Mouse (Mus musculus) midbrain, embryonic 16.5 days (tissue): ENCODE data around the gene 3110082I17Rik. TPM values are rescaled to one million over a fixed set of nuclear protein-coding genes. Genes with fewer than 3 reads are reported as not detected.

Experiments
- ATAC-seq: fragments of 200-750 bp; cut with Nextera tagmentation; 2 replicates; pipeline ENCODE4 v1.8.0; 2017; ENCODE audit warnings: moderate TSS enrichment
- H3K27ac ChIP-seq: fragments of 300-500 bp; sonication (generic); 2 replicates; pipeline ENCODE4 v1.5.1; 2014; ENCODE audit warnings: mild to moderate bottlenecking, low read length, mixed read lengths
- H3K27me3 ChIP-seq: fragments of 300-500 bp; sonication (generic); 2 replicates; pipeline ENCODE4 v1.6.1; 2014; ENCODE audit warnings: low read depth, low read length, mixed read lengths; ENCODE audit not compliant: control insufficient read depth, insufficient read depth
- H3K36me3 ChIP-seq: fragments of 300-500 bp; sonication (generic); 2 replicates; pipeline ENCODE4 v1.6.1; 2014; ENCODE audit warnings: mild to moderate bottlenecking, low read length, moderate library complexity, mixed read lengths; ENCODE audit not compliant: control insufficient read depth, insufficient read depth
- H3K4me1 ChIP-seq: fragments of 300-500 bp; sonication (generic); 2 replicates; pipeline ENCODE4 v1.6.1; 2014; ENCODE audit warnings: mild to moderate bottlenecking, low read length, mixed read lengths; ENCODE audit not compliant: control insufficient read depth, insufficient read depth
- H3K4me2 ChIP-seq: fragments of 300-500 bp; sonication (generic); 2 replicates; pipeline ENCODE4 v1.6.1; 2014; ENCODE audit warnings: mild to moderate bottlenecking, low read length, mixed read lengths
- H3K4me3 ChIP-seq: fragments of 300-500 bp; sonication (generic); 2 replicates; pipeline ENCODE4 v1.5.1; 2014; ENCODE audit warnings: low read depth, mild to moderate bottlenecking, low read length, moderate library complexity, mixed read lengths
- H3K9ac ChIP-seq: fragments of 300-500 bp; sonication (generic); 2 replicates; pipeline ENCODE4 v1.6.1; 2014; ENCODE audit warnings: low read depth, low read length, mixed read lengths
- H3K9me3 ChIP-seq: fragments of 300-500 bp; sonication (generic); replicated peaks from 2 replicates; pipeline ENCODE4 v1.6.1; 2014; ENCODE audit warnings: mild to moderate bottlenecking, low read length, mixed read lengths; ENCODE audit not compliant: control insufficient read depth, poor library complexity, severe bottlenecking
- WGBS: fragments of 180-500 bp; shearing (Covaris S2); extraction: QIAGEN DNeasy Blood & Tissue Kit; methylation state at CpG from one replicate; pipeline ENCODE4 v1.1.7; 2014; 5-methylcytosine and 5-hydroxymethylcytosine counted together
- polyA plus RNA-seq: library from polyadenylated mRNA; unstranded; fragments of >200 nt; fragmentation: Nextera tagmentation; extraction: Ambion mirVana; gene quantifications from 2 replicates; pipeline ENCODE4 v1.2.1, GENCODE M21; 2015

The 3110082I17Rik gene
- polyA plus RNA-seq, 1 experiment from 2014 or later, result 17.7 TPM

DNA sequence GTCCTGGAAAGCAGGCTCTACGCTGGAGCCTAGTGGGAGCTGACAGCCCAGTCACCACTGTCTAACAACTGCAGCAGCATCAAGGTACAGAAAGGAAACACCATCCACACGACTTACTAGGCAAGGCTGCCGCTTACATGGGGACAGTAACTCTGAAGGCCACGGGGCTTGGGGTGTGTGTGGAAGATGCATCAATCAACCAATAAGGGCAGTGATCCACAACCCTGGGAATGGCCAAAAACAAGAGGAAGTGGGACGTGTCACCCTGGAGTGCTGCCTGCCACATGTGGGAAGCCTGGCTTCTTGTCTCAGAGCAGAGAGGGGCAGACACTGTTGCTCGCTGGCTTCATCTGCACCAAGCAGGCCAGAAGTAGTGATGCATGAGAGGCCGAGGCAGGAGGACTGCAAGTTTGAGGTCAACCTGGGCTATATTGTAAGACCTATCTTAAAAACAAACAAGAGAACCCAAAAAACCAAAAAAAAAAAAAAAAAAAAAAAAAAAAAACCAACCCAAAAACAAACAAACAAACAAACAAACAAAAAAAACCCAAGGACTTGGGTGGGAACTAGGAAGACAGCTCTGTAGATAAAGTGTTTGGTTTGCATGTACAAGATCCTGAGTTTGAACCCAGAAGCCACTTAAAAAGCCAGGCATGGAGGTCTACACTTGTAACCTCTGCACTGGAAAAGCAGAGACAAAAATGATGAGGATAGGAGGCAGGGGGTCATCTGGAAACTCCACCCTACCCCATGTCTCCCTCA lies 27.4 kb downstream of the 3110082I17Rik start:
- Histone ChIP-seq H3K4me3 (no peak overlapping the region), H3K4me1 (peaks cover 44% of the 10 kb centered on the region), H3K9ac (no peak overlapping the region), H3K36me3 (no peaks in the 10 kb centered on the region), H3K27me3 (no peaks in the 10 kb centered on the region), H3K9me3 (no peaks in the 10 kb centered on the region), H3K4me2 (no peak overlapping the region), H3K27ac (peak overlapping the region; percentile 2; the same call in 1 of the 2 replicates)
- no peak for ATAC-seq
- 51% methylated on average over 7 of the region's 7 CpGs for WGBS

DNA sequence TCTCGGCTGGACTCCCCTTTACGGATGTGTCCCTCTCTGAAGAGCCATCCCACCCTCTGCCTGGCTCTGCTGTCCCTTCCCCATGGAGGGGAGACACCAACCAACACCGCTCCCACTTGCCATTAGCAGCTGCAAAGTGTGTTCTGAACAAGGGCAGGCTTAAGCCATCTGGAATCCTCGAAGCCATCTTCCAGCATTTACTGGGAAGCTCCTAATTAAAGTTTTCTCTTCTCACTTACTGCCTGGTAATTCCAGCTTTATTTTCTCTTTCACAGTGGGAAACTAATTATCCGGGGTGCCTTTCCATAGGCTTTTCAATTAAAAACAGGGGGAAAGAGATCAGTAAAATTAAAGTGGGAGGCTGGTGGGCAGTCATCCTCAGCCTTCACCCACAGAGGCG lies 28.0 kb downstream of the 3110082I17Rik start:
- no peak overlapping the region for H3K4me3 ChIP-seq
- H3K9me3 ChIP-seq, result no peaks in the 10 kb centered on the region
- ATAC-seq, result no peak
- H3K27ac ChIP-seq, result peak overlapping the region; percentile 2
- H3K4me1 ChIP-seq, result peaks cover 44% of the 10 kb centered on the region
- no peaks in the 10 kb centered on the region for H3K27me3 ChIP-seq
- H3K36me3 ChIP-seq, result no peaks in the 10 kb centered on the region
- WGBS, result 31% methylated on average over 6 of the region's 6 CpGs
- no peak overlapping the region for H3K4me2 ChIP-seq
- H3K9ac ChIP-seq, result 0 out of 2 replicates have a peak overlapping the region, but pooled peaks have one; percentile 25

DNA sequence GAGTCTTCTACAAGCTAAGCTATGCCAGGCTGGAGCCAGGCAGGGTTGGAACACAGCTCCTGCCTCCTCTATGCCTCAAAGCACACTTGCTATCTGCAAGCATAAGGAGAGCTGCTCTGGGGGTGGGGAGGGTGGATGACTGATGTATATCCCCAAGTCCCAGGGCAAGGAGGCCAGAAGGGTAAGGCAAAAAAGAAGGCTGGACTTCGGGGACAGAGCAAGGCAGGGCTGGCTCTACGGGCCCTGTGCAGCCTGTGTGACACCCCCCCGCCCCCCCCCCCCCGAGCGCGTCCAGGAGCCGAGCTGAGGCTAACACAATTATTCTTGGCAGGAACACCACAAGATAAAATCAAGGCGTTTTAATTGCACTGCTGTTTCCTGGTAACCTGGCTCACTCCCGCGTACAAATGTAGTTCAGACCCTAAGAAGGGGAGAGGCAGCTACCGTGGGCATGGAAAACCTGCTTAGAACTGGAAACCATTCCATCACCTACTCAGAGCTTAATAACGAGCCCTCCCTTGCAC lies 30.4 kb downstream of the 3110082I17Rik start:
- H3K4me1 ChIP-seq, result peaks cover 31% of the 10 kb centered on the region

DNA sequence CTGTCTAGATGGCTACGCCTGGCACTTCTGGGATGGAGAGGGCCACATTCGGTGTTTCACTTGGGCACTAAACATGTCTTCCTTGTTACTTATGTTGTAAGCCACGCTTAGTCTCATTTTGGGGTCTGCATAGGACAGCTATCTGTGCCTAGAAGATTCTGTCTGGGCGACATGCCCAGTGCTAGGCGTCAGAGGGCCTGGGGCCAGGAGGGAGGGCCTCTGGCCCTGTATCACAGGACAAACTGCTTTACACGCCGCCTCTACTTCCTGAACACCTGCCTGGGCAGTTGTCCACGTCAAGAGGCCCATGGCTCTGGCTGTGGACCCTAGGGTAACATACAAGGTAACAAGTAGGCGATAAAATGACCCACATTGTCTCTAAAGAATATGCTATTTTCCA lies 32.3 kb downstream of the 3110082I17Rik start:
- 87% methylated on average over 9 of the region's 9 CpGs for WGBS
- Histone ChIP-seq H3K36me3 (no peaks in the 10 kb centered on the region), H3K4me2 (no peak overlapping the region), H3K27me3 (no peaks in the 10 kb centered on the region), H3K9ac (no peak overlapping the region), H3K9me3 (no peaks in the 10 kb centered on the region), H3K4me3 (no peak overlapping the region), H3K27ac (no peak overlapping the region), H3K4me1 (peaks cover 25% of the 10 kb centered on the region)
- ATAC-seq, result no peak

More for the DNA sequence above, 30.4 kb downstream of the 3110082I17Rik start:
- H3K4me3 ChIP-seq, result no peak overlapping the region
- H3K4me2 ChIP-seq, result no peak overlapping the region
- ATAC-seq, result no peak
- 38% methylated on average over 12 of the region's 12 CpGs for WGBS
- no peaks in the 10 kb centered on the region for H3K36me3 ChIP-seq
- no peaks in the 10 kb centered on the region for H3K9me3 ChIP-seq
- H3K9ac ChIP-seq, result 0 out of 2 replicates have a peak overlapping the region, but pooled peaks have one; percentile 14
- H3K27me3 ChIP-seq, result no peaks in the 10 kb centered on the region
- H3K27ac ChIP-seq, result peak overlapping the region; percentile 50

DNA sequence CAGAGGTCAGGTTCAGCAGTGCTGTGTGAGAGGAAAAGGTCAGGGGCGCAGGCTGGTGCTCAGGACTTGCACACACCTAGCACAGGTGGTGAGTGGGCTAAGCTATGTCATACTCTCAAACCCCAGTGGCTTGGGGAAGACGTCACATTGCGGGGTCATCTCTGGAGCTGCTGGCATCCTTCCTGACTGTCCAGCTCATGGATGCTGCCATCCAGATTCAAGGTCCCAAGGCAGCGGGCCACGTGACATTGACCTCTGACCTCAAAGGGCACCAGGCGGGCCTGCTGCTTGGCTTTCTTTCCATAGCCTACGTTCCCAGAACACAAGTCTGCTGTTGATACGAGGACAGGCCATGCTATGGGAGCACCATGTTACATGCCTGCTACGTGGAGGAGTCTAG lies 33.3 kb downstream of the 3110082I17Rik start:
- H3K27ac ChIP-seq, result no peak overlapping the region
- H3K9me3 ChIP-seq, result no peaks in the 10 kb centered on the region
- ATAC-seq, result no peak
- peaks cover 24% of the 10 kb centered on the region for H3K4me1 ChIP-seq
- no peaks in the 10 kb centered on the region for H3K36me3 ChIP-seq
- WGBS, result 86% methylated on average over 9 of the region's 9 CpGs
- no peak overlapping the region for H3K4me2 ChIP-seq
- H3K4me3 ChIP-seq, result no peak overlapping the region
- H3K9ac ChIP-seq, result no peak overlapping the region
- no peaks in the 10 kb centered on the region for H3K27me3 ChIP-seq

DNA sequence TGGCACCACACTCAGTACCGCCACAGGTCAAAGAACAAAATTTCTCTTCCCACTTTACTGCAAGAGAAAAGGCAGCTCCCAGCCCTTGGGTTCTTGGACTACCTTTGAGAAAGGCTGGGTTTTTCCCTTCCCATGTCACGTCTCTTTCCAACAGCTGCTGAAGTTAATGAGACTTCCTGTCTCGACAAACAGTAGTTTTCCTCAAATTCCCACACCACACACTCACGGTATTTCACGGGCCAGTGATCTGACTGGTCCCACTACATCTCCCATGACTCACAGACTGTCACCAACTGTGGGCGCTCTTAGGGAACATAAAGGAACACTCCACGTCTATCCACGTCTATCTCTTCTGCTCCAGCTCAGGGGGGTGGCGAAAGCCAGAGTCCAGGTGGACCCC lies 35.1 kb downstream of the 3110082I17Rik start:
- no peaks in the 10 kb centered on the region for H3K9me3 ChIP-seq
- H3K4me1 ChIP-seq, result peaks cover 19% of the 10 kb centered on the region
- 78% methylated on average over 9 of the region's 9 CpGs for WGBS
- no peaks in the 10 kb centered on the region for H3K36me3 ChIP-seq
- no peaks in the 10 kb centered on the region for H3K27me3 ChIP-seq
- no peak overlapping the region for H3K4me3 ChIP-seq
- no peak overlapping the region for H3K27ac ChIP-seq
- H3K9ac ChIP-seq, result no peak overlapping the region
- H3K4me2 ChIP-seq, result no peak overlapping the region
- no peak for ATAC-seq

DNA sequence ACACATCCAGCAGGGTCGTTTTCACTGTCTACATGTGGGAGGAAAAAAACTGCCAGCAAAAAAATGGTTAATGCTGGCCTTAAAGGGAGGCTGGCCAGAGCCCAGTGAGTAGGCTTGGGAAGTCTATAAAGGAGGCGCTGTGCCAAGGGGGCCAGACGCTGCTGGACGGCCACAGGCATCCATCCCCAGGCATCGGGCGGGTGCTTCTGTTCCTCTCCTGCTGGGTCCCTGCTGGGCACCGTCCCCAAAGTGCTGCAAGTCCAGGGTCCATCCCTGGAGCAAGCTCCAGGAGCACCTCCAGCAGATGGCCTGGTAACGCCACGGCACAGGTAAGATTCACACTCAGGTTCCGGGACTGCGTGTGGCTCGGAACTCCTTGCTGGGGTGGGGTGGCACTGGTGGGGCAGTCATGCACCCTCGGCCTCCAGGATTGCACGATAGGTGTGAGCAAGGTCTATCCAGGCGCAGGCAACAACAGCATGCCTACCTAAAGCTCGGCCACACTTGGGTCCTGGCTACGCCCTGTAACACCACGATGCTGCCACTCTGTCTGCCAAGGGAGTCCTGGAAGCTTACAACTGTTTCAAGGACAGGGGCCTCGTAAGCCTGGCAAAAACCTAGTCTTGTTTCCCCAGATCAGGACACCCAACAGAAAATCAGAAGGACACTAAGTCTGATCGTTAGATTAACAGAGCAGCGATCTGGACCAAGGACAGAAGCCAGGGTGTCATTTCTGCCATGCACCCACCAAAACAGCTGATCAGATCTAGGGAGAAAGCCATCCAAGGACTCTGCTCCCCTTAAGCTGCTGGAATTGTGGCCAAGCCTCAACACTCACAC lies 37.1 kb downstream of the 3110082I17Rik start, which contains the start of gene Gper1:
Gene Gper1 (plus strand): TSS at position 126 of the 840 bp plus-strand sequence.
- peak within 1 kb of the TSS; percentile 37 for H3K4me2 ChIP-seq
- H3K27ac ChIP-seq, result peak within 1 kb of the TSS; percentile 58
- no peaks in the 10 kb centered on the region for H3K27me3 ChIP-seq
- H3K4me1 ChIP-seq, result peaks cover 18% of the 10 kb centered on the region; the same call in 1 of the 2 replicates
- H3K36me3 ChIP-seq, result no peaks in the 10 kb centered on the region
- peak within 1 kb of the TSS; percentile 48 for H3K9ac ChIP-seq
- H3K9me3 ChIP-seq, result no peaks in the 10 kb centered on the region
- ATAC-seq, result peak; percentile 54; the same call in 1 of the 2 replicates
- peak within 1 kb of the TSS; percentile 26 for H3K4me3 ChIP-seq
- WGBS, result 49% methylated on average over 21 of the region's 21 CpGs

DNA sequence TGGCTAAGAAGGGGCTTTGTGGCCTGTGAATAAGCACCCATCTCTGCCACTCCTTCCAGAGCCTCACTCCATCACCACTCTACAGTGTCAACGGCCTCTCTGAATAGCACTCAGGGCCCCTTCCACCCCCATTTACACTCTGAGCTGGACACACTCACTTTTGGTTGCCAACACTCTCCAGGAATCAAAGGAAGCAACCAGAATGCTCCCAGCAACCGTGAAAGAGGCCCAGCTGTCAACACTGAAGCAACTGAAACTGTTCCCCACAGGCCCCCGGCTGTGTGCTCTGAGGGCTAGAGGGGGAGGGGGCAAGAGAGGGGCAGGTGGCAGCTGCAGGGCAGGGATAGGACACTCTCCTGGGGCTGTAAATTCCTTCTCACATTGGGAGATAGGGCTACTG lies 41.7 kb downstream of the 3110082I17Rik start:
- Histone ChIP-seq H3K9ac (peak overlapping the region; percentile 34; the same call in 1 of the 2 replicates), H3K27ac (peak overlapping the region; percentile 57), H3K36me3 (no peaks in the 10 kb centered on the region), H3K9me3 (no peaks in the 10 kb centered on the region), H3K4me1 (peaks cover 18% of the 10 kb centered on the region; the same call in 1 of the 2 replicates), H3K4me3 (no peak overlapping the region), H3K27me3 (no peaks in the 10 kb centered on the region), H3K4me2 (no peak overlapping the region)
- ATAC-seq, result peak; percentile 65
- WGBS, result 10% methylated on average over 3 of the region's 3 CpGs
